Mouse (Mus musculus) C2C12 (cell line): ENCODE results near the gene Ubap2. TPM values are rescaled to one million over a fixed set of nuclear protein-coding genes. Genes with fewer than 3 reads are reported as not detected.

ENCODE experiments used
- H3K27me3 ChIP-seq: one replicate; pipeline ENCODE4 v1.6.1; 2011; ENCODE audit not compliant: control insufficient read depth, insufficient read depth, insufficient read length
- H3K36me3 ChIP-seq: one replicate; pipeline ENCODE4 v1.6.1; 2011; ENCODE audit not compliant: control insufficient read depth, insufficient read depth
- H3K4me3 ChIP-seq: one replicate; pipeline ENCODE4 v1.5.1; 2011; ENCODE audit warnings: mild to moderate bottlenecking, control low read depth; ENCODE audit not compliant: poor library complexity, insufficient read depth, severe bottlenecking
- H3K79me2 ChIP-seq: one replicate; pipeline ENCODE4 v1.6.1; 2011; ENCODE audit not compliant: control insufficient read depth, insufficient read depth
- H3K79me3 ChIP-seq: one replicate; pipeline ENCODE4 v1.6.1; 2011; ENCODE audit warnings: low read depth, control low read depth
- H3ac ChIP-seq: one replicate; pipeline ENCODE3; 2011; ENCODE audit warnings: low read depth; ENCODE audit not compliant: control insufficient read depth, insufficient read length
- CEBPB ChIP-seq: IDR thresholded peaks from one replicate; pipeline ENCODE4 v1.6.1; 2011; ENCODE audit warnings: low read depth, mild to moderate bottlenecking, control low read depth, moderate library complexity
- CTCF ChIP-seq: IDR thresholded peaks from one replicate; pipeline ENCODE4 v1.5.1; 2011; ENCODE audit not compliant: control insufficient read depth, insufficient read depth, insufficient read length
- FOSL1 ChIP-seq: IDR thresholded peaks from one replicate; pipeline ENCODE4 v1.8.0; 2011; ENCODE audit warnings: mild to moderate bottlenecking, low read length; ENCODE audit not compliant: poor library complexity, insufficient read depth, severe bottlenecking
- MAX ChIP-seq: IDR thresholded peaks from one replicate; pipeline ENCODE4 v1.6.1; 2011; ENCODE audit warnings: mild to moderate bottlenecking, control low read depth
- MYOD1 ChIP-seq: IDR thresholded peaks from one replicate; pipeline ENCODE4 v1.6.1; 2011; ENCODE audit warnings: low read depth; ENCODE audit not compliant: control insufficient read depth, insufficient read length
- MYOG ChIP-seq: IDR thresholded peaks from one replicate; pipeline ENCODE4 v1.6.1; 2011; ENCODE audit not compliant: control insufficient read depth, insufficient read length; ENCODE audit errors: extremely low read depth
- USF1 ChIP-seq: IDR thresholded peaks from one replicate; pipeline ENCODE4 v1.6.1; 2011; ENCODE audit warnings: low read depth, mild to moderate bottlenecking, control low read depth, moderate library complexity
- polyA plus RNA-seq: library from polyadenylated mRNA; unstranded; fragments of >200 nt; fragmentation: generic; extraction: Trizol; gene quantifications from one replicate; pipeline ENCODE4 v1.2.1, GENCODE M21; 2012; ENCODE audit warnings: missing spikeins

Gene Ubap2
- polyA plus RNA-seq, 1 experiment: 61.0 TPM

GRCm38 (mm10) chr4:41151186-41151585 is 123.8 kb downstream of the Ubap2 start:
- Histone ChIP-seq H3K36me3 (peaks cover 4% of the 10 kb centered on the region), H3K79me2 (peaks cover 100% of the 10 kb centered on the region), H3ac (no peak overlapping the region), H3K27me3 (no peaks in the 10 kb centered on the region), H3K4me3 (no peak overlapping the region), H3K79me3 (peaks cover 73% of the 10 kb centered on the region)
- no peak for TF ChIP-seq MYOD1
- no peak for TF ChIP-seq MAX
- TF ChIP-seq CTCF: no peak
- TF ChIP-seq CEBPB: no peak
- no peak for TF ChIP-seq USF1
- no peak for TF ChIP-seq FOSL1

GRCm38 (mm10) chr4:41149891-41150290 is 125.1 kb downstream of the Ubap2 start:
- TF ChIP-seq CEBPB (no peak), FOSL1 (no peak), MYOG (no peak), USF1 (no peak), CTCF (no peak)
- peaks cover 4% of the 10 kb centered on the region for H3K36me3 ChIP-seq

More at GRCm38 (mm10) chr4:41149891-41150290, 125.1 kb downstream of the Ubap2 start:
- Histone ChIP-seq H3K79me3 (peaks cover 74% of the 10 kb centered on the region), H3K4me3 (no peak overlapping the region), H3K79me2 (peaks cover 100% of the 10 kb centered on the region), H3K27me3 (no peaks in the 10 kb centered on the region), H3ac (no peak overlapping the region)

Other genes with a start within 250 kb of the Ubap2 start
- gene Aqp7, start 227.0 kb downstream of the Ubap2 start, polyA plus RNA-seq: not detected
- 0.06 TPM for gene Aqp3, start 177.0 kb downstream of the Ubap2 start, polyA plus RNA-seq
- 29.4 TPM for gene Nol6, start 150.7 kb downstream of the Ubap2 start, polyA plus RNA-seq
- 49.1 TPM for gene Ube2r2, start 139.4 kb downstream of the Ubap2 start, polyA plus RNA-seq
- gene Dcaf12, start 39.7 kb upstream of the Ubap2 start, polyA plus RNA-seq: 20.9 TPM
- gene Ubap1, start 73.9 kb upstream of the Ubap2 start, polyA plus RNA-seq: 20.0 TPM
- gene Kif24, start 189.7 kb upstream of the Ubap2 start, polyA plus RNA-seq: 3.0 TPM
- gene Nudt2, start 190.0 kb upstream of the Ubap2 start, polyA plus RNA-seq: 27.3 TPM
- gene AI464131, start 227.9 kb upstream of the Ubap2 start, polyA plus RNA-seq: 2.8 TPM
- 0.14 TPM for gene 1110017D15Rik, start 242.2 kb upstream of the Ubap2 start, polyA plus RNA-seq